7 mouse cellular contexts compared by ENCODE assay signal in genomic region chr9:66158885-66159430, GRCm38 (mm10). TPM values are rescaled to one million over a fixed set of nuclear protein-coding genes. Genes with fewer than 3 reads are reported as not detected.
A peak's percentile ranks its signal among the peaks of the same experiment; 100 is the strongest.
DNase-seq lines count a peak whose midpoint lies in the region; ATAC-seq and TF ChIP-seq lines count a peak whose summit lies in the region.

No protein-coding gene starts in this region.

- no peak for DNase-seq in lung, adult 2 months
- no peak for DNase-seq in lung, postnatal 10 days
- no peak for DNase-seq in embryonic facial prominence, embryonic 10.5 days (ENCODE audit: low spot score)
- DNase-seq in heart, postnatal 0 days (ENCODE audit: low spot score) = no peak
- no peak for DNase-seq in hindbrain, postnatal 0 days (ENCODE audit: low spot score)
- DNase-seq in right cerebral cortex, postnatal 25 days = no peak

- ATAC-seq in heart, postnatal 0 days (ENCODE audit: insufficient read depth, low read depth) = no peak
- peak; percentile 33; the same call in 1 of the 2 replicates for ATAC-seq in megakaryocyte progenitor cell, adult 5-6 weeks (replicated peaks; ENCODE audit: poor library complexity)
- ATAC-seq in hindbrain, postnatal 0 days = no peak

- 0 out of 2 replicates have a peak, but pooled peaks cover 4% of the 10 kb centered on the region for H3K9me3 ChIP-seq in embryonic facial prominence, embryonic 10.5 days
- no peaks in the 10 kb centered on the region for H3K9me3 ChIP-seq in heart, postnatal 0 days (replicated peaks; ENCODE audit: control insufficient read depth, low read length)
- H3K9me3 ChIP-seq in hindbrain, postnatal 0 days (ENCODE audit: low read length) = no peaks in the 10 kb centered on the region

- TF ChIP-seq EP300 in heart, postnatal 0 days (IDR thresholded peaks at IDR 0.05; ENCODE audit: low read depth) = no peak

- H3K4me1 ChIP-seq in lung, adult 2 months (ENCODE audit: control insufficient read depth, insufficient read depth, low read length) = no peaks in the 10 kb centered on the region; the same call in 1 of the 2 replicates
- H3K4me1 ChIP-seq in embryonic facial prominence, embryonic 10.5 days = peaks cover 12% of the 10 kb centered on the region
- H3K4me1 ChIP-seq in heart, postnatal 0 days (ENCODE audit: control insufficient read depth, insufficient read depth) = no peaks in the 10 kb centered on the region; the same call in 1 of the 2 replicates
- H3K4me1 ChIP-seq in hindbrain, postnatal 0 days (ENCODE audit: insufficient read depth, low read length) = peaks cover 6% of the 10 kb centered on the region; the same call in 1 of the 2 replicates

- peak overlapping the region; percentile 62 for H3K4me3 ChIP-seq in lung, adult 2 months (replicated peaks; ENCODE audit: extremely low read depth, low read depth, low read length)
- peak overlapping the region; percentile 60; the same call in 1 of the 2 replicates for H3K4me3 ChIP-seq in embryonic facial prominence, embryonic 10.5 days
- no peak overlapping the region for H3K4me3 ChIP-seq in heart, postnatal 0 days (ENCODE audit: low read depth, low read length)
- no peak overlapping the region for H3K4me3 ChIP-seq in hindbrain, postnatal 0 days (ENCODE audit: low read length)

- TF ChIP-seq POLR2A in lung, adult 2 months (IDR thresholded peaks at IDR 0.05; ENCODE audit: borderline replicate concordance, extremely low read depth, low read depth, low read length) = no peak

- TF ChIP-seq CTCF in lung, adult 2 months (IDR thresholded peaks at IDR 0.05; ENCODE audit: insufficient read depth, low read length) = no peak
- no peak for TF ChIP-seq CTCF in heart, postnatal 0 days (IDR thresholded peaks at IDR 0.05; ENCODE audit: low read depth)
- no peak for TF ChIP-seq CTCF in hindbrain, postnatal 0 days (IDR thresholded peaks at IDR 0.05; ENCODE audit: low read depth)

- WGBS in lung, adult 2 months = 74% methylated on average over 6 of the region's 6 CpGs
- WGBS in embryonic facial prominence, embryonic 10.5 days = 87% methylated on average over 6 of the region's 6 CpGs
- WGBS in heart, postnatal 0 days = 91% methylated on average over 6 of the region's 6 CpGs
- WGBS in hindbrain, postnatal 0 days = 91% methylated on average over 6 of the region's 6 CpGs

- H3K27ac ChIP-seq in embryonic facial prominence, embryonic 10.5 days (replicated peaks) = no peak overlapping the region
- no peak overlapping the region for H3K27ac ChIP-seq in heart, postnatal 0 days (ENCODE audit: low read depth)
- no peak overlapping the region for H3K27ac ChIP-seq in hindbrain, postnatal 0 days

- peak overlapping the region; percentile 65; the same call in 1 of the 2 replicates for H3K4me2 ChIP-seq in heart, postnatal 0 days (ENCODE audit: low read depth, low read length)
- no peak overlapping the region for H3K4me2 ChIP-seq in hindbrain, postnatal 0 days (ENCODE audit: low read depth, low read length)

- no peak overlapping the region for H3K9ac ChIP-seq in heart, postnatal 0 days (replicated peaks; ENCODE audit: low read depth, low read length)
- H3K9ac ChIP-seq in hindbrain, postnatal 0 days (replicated peaks; ENCODE audit: low read length) = no peak overlapping the region

- peaks cover 39% of the 10 kb centered on the region for H3K27me3 ChIP-seq in embryonic facial prominence, embryonic 10.5 days (replicated peaks; ENCODE audit: low read depth, poor library complexity, severe bottlenecking)
- H3K27me3 ChIP-seq in heart, postnatal 0 days (ENCODE audit: control insufficient read depth, insufficient read depth, low read length) = peaks cover 8% of the 10 kb centered on the region
- no peaks in the 10 kb centered on the region for H3K27me3 ChIP-seq in hindbrain, postnatal 0 days (ENCODE audit: insufficient read depth, low read length)

- H3K36me3 ChIP-seq in embryonic facial prominence, embryonic 10.5 days (replicated peaks) = no peaks in the 10 kb centered on the region
- no peaks in the 10 kb centered on the region for H3K36me3 ChIP-seq in heart, postnatal 0 days (replicated peaks; ENCODE audit: control insufficient read depth, insufficient read depth, low read length)
- no peaks in the 10 kb centered on the region for H3K36me3 ChIP-seq in hindbrain, postnatal 0 days (ENCODE audit: insufficient read depth, low read length)

RNA-seq across cellular contexts. Expression of gene Dapk2, which starts 0.9 kb away (rescaled TPM):
- polyA plus RNA-seq in lung, adult 2 months (2012; rRNA removed) = 26.7 and 32.8 TPM in 2 replicates
- polyA plus RNA-seq in embryonic facial prominence, embryonic 10.5 days (2016; fragmentation: Nextera tagmentation; extraction: Ambion mirVana) = 5.3 and 5.8 TPM in 2 replicates
- 2.3 and 3.9 TPM in 2 replicates for total RNA-seq in heart, postnatal 0 days (2014; rRNA removed; ENCODE audit: low replicate concordance)
- polyA plus RNA-seq in heart, postnatal 0 days (2015; fragmentation: Nextera tagmentation; extraction: Ambion mirVana) = 4.7 and 7.1 TPM in 2 replicates
- 0.84 and 0.90 TPM in 2 replicates for total RNA-seq in megakaryocyte progenitor cell, adult 5-6 weeks (2015)
- 0.83 and 2.5 TPM in 2 replicates for total RNA-seq in megakaryocyte progenitor cell, adult 5-6 weeks (2017)
- total RNA-seq in hindbrain, postnatal 0 days (2014; rRNA removed) = 0.21 TPM in 1 of 2 replicates, not detected in the other
- polyA plus RNA-seq in hindbrain, postnatal 0 days (2015; fragmentation: Nextera tagmentation; extraction: Ambion mirVana) = 0.55 and 0.58 TPM in 2 replicates

RNA-seq across cellular contexts. Expression of gene Ciao2a, which starts 32.5 kb away (rescaled TPM):
- polyA plus RNA-seq in lung, adult 2 months (2012; rRNA removed) = 7.3 and 13.0 TPM in 2 replicates
- polyA plus RNA-seq in embryonic facial prominence, embryonic 10.5 days (2016; fragmentation: Nextera tagmentation; extraction: Ambion mirVana) = 159 and 162 TPM in 2 replicates
- total RNA-seq in heart, postnatal 0 days (2014; rRNA removed; ENCODE audit: low replicate concordance) = 74.2 and 81.6 TPM in 2 replicates
- 154 and 162 TPM in 2 replicates for polyA plus RNA-seq in heart, postnatal 0 days (2015; fragmentation: Nextera tagmentation; extraction: Ambion mirVana)
- total RNA-seq in megakaryocyte progenitor cell, adult 5-6 weeks (2015) = 306 and 323 TPM in 2 replicates
- total RNA-seq in megakaryocyte progenitor cell, adult 5-6 weeks (2017) = 166 and 204 TPM in 2 replicates
- total RNA-seq in hindbrain, postnatal 0 days (2014; rRNA removed) = 25.5 and 29.4 TPM in 2 replicates
- polyA plus RNA-seq in hindbrain, postnatal 0 days (2015; fragmentation: Nextera tagmentation; extraction: Ambion mirVana) = 77.6 and 84.8 TPM in 2 replicates

RNA-seq across cellular contexts. Expression of gene Snx1, which starts 32.6 kb away (rescaled TPM):
- polyA plus RNA-seq in lung, adult 2 months (2012; rRNA removed) = 50.7 and 57.3 TPM in 2 replicates
- polyA plus RNA-seq in embryonic facial prominence, embryonic 10.5 days (2016; fragmentation: Nextera tagmentation; extraction: Ambion mirVana) = 124 and 129 TPM in 2 replicates
- 38.0 and 63.4 TPM in 2 replicates for total RNA-seq in heart, postnatal 0 days (2014; rRNA removed; ENCODE audit: low replicate concordance)
- polyA plus RNA-seq in heart, postnatal 0 days (2015; fragmentation: Nextera tagmentation; extraction: Ambion mirVana) = 44.6 and 47.3 TPM in 2 replicates
- total RNA-seq in megakaryocyte progenitor cell, adult 5-6 weeks (2015) = 54.4 and 54.8 TPM in 2 replicates
- 104 and 107 TPM in 2 replicates for total RNA-seq in megakaryocyte progenitor cell, adult 5-6 weeks (2017)
- total RNA-seq in hindbrain, postnatal 0 days (2014; rRNA removed) = 43.4 and 50.4 TPM in 2 replicates
- 47.3 and 55.0 TPM in 2 replicates for polyA plus RNA-seq in hindbrain, postnatal 0 days (2015; fragmentation: Nextera tagmentation; extraction: Ambion mirVana)

Comparison
In these comparisons a context has a peak if more than half of its experiments do, and no peak if none do; other contexts are left out.
1. H3K4me3 ChIP-seq: peak in lung, adult 2 months (single experiment) and embryonic facial prominence, embryonic 10.5 days (single experiment); none in heart, postnatal 0 days (single experiment) and hindbrain, postnatal 0 days (single experiment).